Mouse (Mus musculus) hindbrain, embryonic 14.5 days (tissue): ENCODE measurements at regions not wholly inside any gene's neighbourhood (a gene's known extent, or its start where the extent isn't known, plus 50 kb on each side); places are given as distances from the start of the nearest gene placed in this dataset.
A peak's percentile ranks its signal among the peaks of the same experiment; 100 is the strongest.

ENCODE experiments used
- ATAC-seq: fragments of 200-750 bp; cut with Nextera tagmentation; 2 replicates; pipeline ENCODE4 v1.8.0; 2017; ENCODE audit warnings: moderate number of reproducible peaks, mild to moderate bottlenecking, moderate TSS enrichment, moderate library complexity; ENCODE audit not compliant: low FRiP score
- DNase-seq: peaks from one replicate; pipeline ENCODE4 v3.0.0-alpha.2; 2015; ENCODE audit warnings: low spot score
- H3K27ac ChIP-seq: fragments of 300-500 bp; sonication (generic); 2 replicates; pipeline ENCODE4 v1.5.1; 2014; ENCODE audit warnings: mild to moderate bottlenecking, moderate library complexity
- H3K27me3 ChIP-seq: fragments of 300-500 bp; sonication (generic); 2 replicates; pipeline ENCODE4 v1.6.1; 2014; ENCODE audit warnings: mild to moderate bottlenecking, low read length, mixed read lengths; ENCODE audit not compliant: control insufficient read depth, insufficient read depth
- H3K36me3 ChIP-seq: fragments of 300-500 bp; sonication (generic); replicated peaks from 2 replicates; pipeline ENCODE4 v1.6.1; 2014; ENCODE audit not compliant: control insufficient read depth, insufficient read depth
- H3K4me1 ChIP-seq: fragments of 300-500 bp; sonication (generic); replicated peaks from 2 replicates; pipeline ENCODE4 v1.6.1; 2014; ENCODE audit warnings: antibody characterized with exemption, low read length, mixed read lengths; ENCODE audit not compliant: control insufficient read depth, insufficient read depth
- H3K4me2 ChIP-seq: fragments of 300-500 bp; sonication (generic); replicated peaks from 2 replicates; pipeline ENCODE4 v1.6.1; 2014; ENCODE audit warnings: mild to moderate bottlenecking, moderate library complexity
- H3K4me3 ChIP-seq: fragments of 300-500 bp; sonication (generic); replicated peaks from 2 replicates; pipeline ENCODE4 v1.5.1; 2014; ENCODE audit warnings: mild to moderate bottlenecking, low read length
- H3K9ac ChIP-seq: fragments of 300-500 bp; sonication (generic); 2 replicates; pipeline ENCODE4 v1.6.1; 2014
- H3K9me3 ChIP-seq: fragments of 300-500 bp; sonication (generic); 2 replicates; pipeline ENCODE4 v1.6.1; 2016; ENCODE audit warnings: low read length; ENCODE audit not compliant: control insufficient read depth
- WGBS: fragments of 180-500 bp; shearing (Covaris S2); extraction: QIAGEN DNeasy Blood & Tissue Kit; methylation state at CpG from one replicate; pipeline ENCODE4 v1.1.7; 2014; 5-methylcytosine and 5-hydroxymethylcytosine counted together

- H3K4me1 ChIP-seq: no peaks in the 10 kb centered on the region
- no peak overlapping the region for H3K4me2 ChIP-seq
- no peak overlapping the region for H3K27ac ChIP-seq
- H3K9me3 ChIP-seq: no peaks in the 10 kb centered on the region
- 87% methylated on average over 5 of the region's 5 CpGs for WGBS
- DNase-seq (no peak), ATAC-seq (no peak)
- H3K9ac ChIP-seq: no peak overlapping the region
- H3K36me3 ChIP-seq: no peaks in the 10 kb centered on the region
- H3K27me3 ChIP-seq: no peaks in the 10 kb centered on the region
- H3K4me3 ChIP-seq: no peak overlapping the region
These were observed 80.4 kb upstream of the Sgk1 start for GRCm38 (mm10) chr10:21801556-21801955.

- Histone ChIP-seq H3K4me2 (no peak overlapping the region), H3K27me3 (no peaks in the 10 kb centered on the region), H3K9me3 (no peaks in the 10 kb centered on the region), H3K4me1 (no peaks in the 10 kb centered on the region), H3K9ac (no peak overlapping the region), H3K36me3 (no peaks in the 10 kb centered on the region), H3K27ac (no peak overlapping the region), H3K4me3 (no peak overlapping the region)
- DNase-seq (no peak), ATAC-seq (no peak)
These were observed 78.8 kb upstream of the Sgk1 start for GRCm38 (mm10) chr10:21803184-21803583.

GRCm38 (mm10) chr10:21804761-21805160 lies 77.2 kb upstream of the Sgk1 start:
- no peaks in the 10 kb centered on the region for H3K27me3 ChIP-seq
- no peaks in the 10 kb centered on the region for H3K4me1 ChIP-seq
- H3K36me3 ChIP-seq: no peaks in the 10 kb centered on the region
- H3K9ac ChIP-seq: no peak overlapping the region
- no peak overlapping the region for H3K4me3 ChIP-seq
- H3K27ac ChIP-seq: no peak overlapping the region
- no peaks in the 10 kb centered on the region for H3K9me3 ChIP-seq
- ATAC-seq (no peak), DNase-seq (no peak)
- 91% methylated on average over 2 of the region's 2 CpGs for WGBS
- H3K4me2 ChIP-seq: no peak overlapping the region

GRCm38 (mm10) chr10:21805606-21806005 lies 76.4 kb upstream of the Sgk1 start:
- DNase-seq (no peak), ATAC-seq (no peak)
- Histone ChIP-seq H3K4me3 (no peak overlapping the region), H3K9ac (no peak overlapping the region), H3K36me3 (no peaks in the 10 kb centered on the region), H3K4me2 (no peak overlapping the region), H3K27ac (no peak overlapping the region), H3K27me3 (no peaks in the 10 kb centered on the region), H3K4me1 (no peaks in the 10 kb centered on the region), H3K9me3 (no peaks in the 10 kb centered on the region)
- WGBS: 62% methylated on average over 6 of the region's 6 CpGs

GRCm38 (mm10) chr10:21806716-21807115 lies 75.3 kb upstream of the Sgk1 start:
- WGBS: 94% methylated on average over 4 of the region's 4 CpGs
- no peak overlapping the region for H3K4me2 ChIP-seq
- ATAC-seq: no peak

GRCm38 (mm10) chr10:21819686-21820085 lies 62.3 kb upstream of the Sgk1 start:
- H3K27me3 ChIP-seq: no peaks in the 10 kb centered on the region

More at GRCm38 (mm10) chr10:21806716-21807115, 75.3 kb upstream of the Sgk1 start:
- no peak for DNase-seq
- no peaks in the 10 kb centered on the region for H3K27me3 ChIP-seq
- H3K4me3 ChIP-seq: no peak overlapping the region
- no peaks in the 10 kb centered on the region for H3K36me3 ChIP-seq
- no peaks in the 10 kb centered on the region for H3K9me3 ChIP-seq
- no peak overlapping the region for H3K9ac ChIP-seq
- no peaks in the 10 kb centered on the region for H3K4me1 ChIP-seq
- no peak overlapping the region for H3K27ac ChIP-seq

GRCm38 (mm10) chr10:21821421-21821820 lies 60.6 kb upstream of the Sgk1 start:
- H3K36me3 ChIP-seq: no peaks in the 10 kb centered on the region
- 72% methylated on average over 5 of the region's 5 CpGs for WGBS
- H3K4me2 ChIP-seq: no peak overlapping the region
- ATAC-seq: no peak
- peaks cover 15% of the 10 kb centered on the region for H3K4me1 ChIP-seq
- no peak overlapping the region for H3K27ac ChIP-seq
- H3K27me3 ChIP-seq: no peaks in the 10 kb centered on the region
- no peak overlapping the region for H3K9ac ChIP-seq
- no peaks in the 10 kb centered on the region for H3K9me3 ChIP-seq
- DNase-seq: no peak
- no peak overlapping the region for H3K4me3 ChIP-seq

More at GRCm38 (mm10) chr10:21819686-21820085, 62.3 kb upstream of the Sgk1 start:
- Histone ChIP-seq H3K4me1 (peaks cover 8% of the 10 kb centered on the region), H3K4me3 (no peak overlapping the region), H3K27ac (0 out of 2 replicates have a peak overlapping the region, but pooled peaks have one; percentile 6), H3K9me3 (no peaks in the 10 kb centered on the region), H3K36me3 (no peaks in the 10 kb centered on the region), H3K9ac (no peak overlapping the region), H3K4me2 (no peak overlapping the region)
- no peak for ATAC-seq
- WGBS: 73% methylated on average over 3 of the region's 3 CpGs
- no peak for DNase-seq

GRCm38 (mm10) chr10:21824418-21825025 lies 57.5 kb upstream of the Sgk1 start:
- H3K4me2 ChIP-seq: 0 out of 2 replicates have a peak overlapping the region, but pooled peaks have one; percentile 9
- DNase-seq (no peak), ATAC-seq (peak; percentile 58)
- no peaks in the 10 kb centered on the region for H3K27me3 ChIP-seq
- H3K36me3 ChIP-seq: no peaks in the 10 kb centered on the region
- H3K9me3 ChIP-seq: no peaks in the 10 kb centered on the region
- H3K27ac ChIP-seq: peak overlapping the region; percentile 71
- H3K4me3 ChIP-seq: no peak overlapping the region
- WGBS: 26% methylated on average over 12 of the region's 12 CpGs
- H3K4me1 ChIP-seq: peaks cover 15% of the 10 kb centered on the region
- H3K9ac ChIP-seq: no peak overlapping the region

- Histone ChIP-seq H3K9me3 (no peaks in the 10 kb centered on the region), H3K9ac (no peak overlapping the region), H3K4me2 (no peak overlapping the region), H3K27ac (no peak overlapping the region), H3K4me3 (no peak overlapping the region), H3K27me3 (no peaks in the 10 kb centered on the region), H3K36me3 (no peaks in the 10 kb centered on the region), H3K4me1 (peaks cover 15% of the 10 kb centered on the region)
- DNase-seq (no peak), ATAC-seq (no peak)
- WGBS: 46% methylated on average over 5 of the region's 5 CpGs
These were observed 55.0 kb upstream of the Sgk1 start for GRCm38 (mm10) chr10:21826793-21827504.
